Mouse (Mus musculus): ENCODE measurements around the gene Chmp6.

The Chmp6 gene

DNA sequence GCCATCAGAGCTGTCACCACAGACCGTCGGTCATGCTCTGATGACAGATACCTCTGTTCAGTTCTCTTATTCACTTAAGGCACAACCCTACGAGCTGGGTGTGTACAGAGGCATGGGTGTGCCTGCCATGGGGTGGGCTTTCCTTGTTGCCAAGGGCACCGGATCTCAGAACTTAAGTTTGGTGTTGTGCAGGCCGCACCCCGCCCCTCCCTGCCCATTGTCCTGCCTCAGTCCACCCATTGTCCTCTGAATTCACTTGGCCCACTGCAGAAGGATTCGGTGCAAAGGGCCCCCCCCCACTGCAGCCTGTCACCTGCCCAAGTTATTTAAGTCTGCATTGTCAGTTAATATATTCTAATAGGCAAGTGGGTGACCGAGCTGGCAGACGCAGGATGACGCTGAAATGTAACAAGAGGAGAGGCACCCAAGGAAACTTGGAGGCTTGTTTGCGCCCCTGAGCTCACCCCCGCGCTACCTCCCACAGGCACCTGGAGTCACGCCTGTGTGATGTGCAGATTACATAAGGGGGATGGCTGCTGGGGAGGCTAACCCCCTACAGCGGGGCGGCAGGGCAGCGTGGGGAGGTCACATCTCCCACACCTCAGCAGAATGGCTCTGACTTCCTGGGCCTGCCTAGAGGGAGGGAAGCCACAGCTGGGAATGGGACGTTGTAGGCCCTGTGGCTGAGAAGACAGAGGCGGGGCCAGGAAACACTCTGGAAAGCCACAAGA is 24.7 kb downstream of the Chmp6 start:
- no peak for DNase-seq (ENCODE audit: low read depth)

DNA sequence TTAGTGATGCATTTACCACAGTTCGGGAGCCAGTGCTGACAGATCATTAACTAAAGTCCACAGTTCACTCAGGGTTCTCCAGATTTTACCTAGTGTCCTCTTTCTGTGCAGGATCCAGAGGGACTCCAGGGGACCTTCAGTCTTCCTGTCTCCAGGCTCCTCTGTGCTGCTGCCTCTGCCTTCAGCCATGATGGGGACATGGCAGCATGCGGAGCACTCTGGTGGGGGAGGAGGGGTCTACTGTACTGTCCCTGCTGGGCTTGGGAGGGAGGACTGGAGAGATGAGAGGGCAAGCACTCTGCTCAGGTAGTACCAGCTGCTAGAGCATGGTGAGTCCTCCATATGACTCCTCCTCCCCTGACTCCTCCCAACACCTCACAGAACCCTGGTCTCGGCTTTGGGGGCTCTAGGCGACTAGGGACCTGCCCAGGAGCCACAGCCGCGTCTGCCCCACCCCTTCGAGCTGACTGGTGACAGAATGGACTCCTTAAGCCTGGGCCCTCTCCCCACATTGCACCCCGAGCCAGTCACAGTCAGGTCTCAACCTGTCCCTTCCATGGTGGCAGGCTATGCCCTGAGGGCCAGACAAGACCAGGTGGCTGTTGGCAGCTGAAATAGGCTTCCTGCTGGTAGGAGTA is 26.0 kb downstream of the Chmp6 start:
- DNase-seq (ENCODE audit: low read depth) = no peak

DNA sequence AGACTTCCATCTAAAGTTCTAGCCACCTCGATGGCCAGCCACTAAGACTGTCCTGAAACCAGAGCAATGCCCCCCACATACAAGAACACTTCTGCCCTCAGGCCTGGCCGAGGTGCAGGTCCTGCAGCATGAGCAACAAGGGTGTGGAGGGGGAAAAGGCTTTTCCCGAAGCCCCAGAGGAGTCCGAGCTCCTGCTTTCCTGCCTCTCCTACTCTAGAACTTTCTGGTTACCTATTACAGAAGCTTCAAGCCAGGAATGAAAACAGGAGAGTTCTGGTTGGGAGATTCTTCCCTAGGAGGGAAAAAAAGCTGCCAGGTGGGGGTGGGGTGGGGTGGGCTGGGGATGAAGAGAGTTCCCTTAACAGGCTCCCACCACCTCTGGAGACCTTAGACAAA is 26.5 kb downstream of the Chmp6 start:
- no peak for DNase-seq (ENCODE audit: low read depth)

DNA sequence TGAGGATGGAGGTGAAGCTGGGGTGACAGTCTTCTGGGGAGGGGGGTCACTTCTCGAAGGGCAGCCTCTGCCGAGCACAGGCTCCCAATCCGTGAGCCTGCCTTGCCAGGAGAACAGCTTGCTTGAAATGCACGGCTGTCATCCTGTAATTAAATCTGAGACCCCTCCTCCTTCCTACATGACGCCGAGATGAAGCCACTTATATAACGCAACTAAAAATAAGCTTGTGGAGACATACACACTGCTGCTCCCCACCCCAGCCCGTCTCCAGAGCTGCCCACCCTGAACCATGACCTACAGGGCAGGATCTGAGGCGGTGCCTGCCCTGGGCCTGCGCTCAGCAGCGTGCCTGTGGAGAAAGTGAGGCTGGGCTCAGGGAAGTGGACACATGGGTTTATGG is 26.9 kb downstream of the Chmp6 start:
- DNase-seq (ENCODE audit: low read depth) = no peak

DNA sequence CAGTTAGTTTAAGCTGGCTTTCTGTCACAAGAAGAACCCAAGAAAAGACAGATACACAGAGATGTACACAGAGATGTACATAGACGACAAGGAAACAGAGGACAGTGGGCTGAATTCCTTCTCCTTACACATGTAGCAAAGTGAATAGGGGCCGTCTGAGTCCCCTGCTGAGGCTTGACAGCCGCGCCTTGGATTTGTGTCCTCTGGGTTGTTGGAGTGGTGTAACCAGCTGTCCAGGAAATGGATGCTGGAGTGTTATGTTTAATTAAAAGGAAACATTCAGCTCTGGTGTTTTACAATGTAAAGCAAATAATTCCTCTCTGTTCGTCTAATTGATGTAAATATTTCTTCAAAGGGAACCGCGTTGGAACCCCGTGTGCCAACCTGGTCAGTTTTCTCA is 28.6 kb downstream of the Chmp6 start:
- DNase-seq (ENCODE audit: low read depth) = no peak

DNA sequence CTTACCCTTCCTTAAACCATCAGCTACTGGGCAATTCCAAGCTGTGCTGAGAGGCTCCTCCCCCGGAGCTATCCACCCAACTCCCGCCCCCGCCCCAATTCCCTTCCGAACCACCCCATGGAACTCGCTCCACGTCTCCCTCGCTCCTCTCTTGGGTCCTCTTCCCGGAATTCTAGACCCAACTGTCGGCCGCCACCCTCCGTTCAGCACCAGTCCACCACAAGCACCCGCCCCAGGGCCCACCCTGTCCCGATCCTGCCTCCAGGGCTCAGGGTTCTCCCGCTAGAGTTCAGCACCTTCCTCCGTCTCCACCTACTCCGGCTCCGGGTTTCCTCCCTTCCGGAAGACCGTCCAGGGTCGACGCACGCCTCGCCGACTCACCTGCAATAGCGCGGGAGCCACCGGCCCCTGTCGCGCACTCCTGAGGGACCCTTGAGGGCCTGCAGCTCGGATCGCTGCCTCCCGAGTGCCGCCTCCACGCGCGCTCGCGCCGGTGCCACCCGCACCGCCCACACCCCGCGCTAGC is 29.0 kb downstream of the Chmp6 start:
- DNase-seq (ENCODE audit: low read depth) = no peak

DNA sequence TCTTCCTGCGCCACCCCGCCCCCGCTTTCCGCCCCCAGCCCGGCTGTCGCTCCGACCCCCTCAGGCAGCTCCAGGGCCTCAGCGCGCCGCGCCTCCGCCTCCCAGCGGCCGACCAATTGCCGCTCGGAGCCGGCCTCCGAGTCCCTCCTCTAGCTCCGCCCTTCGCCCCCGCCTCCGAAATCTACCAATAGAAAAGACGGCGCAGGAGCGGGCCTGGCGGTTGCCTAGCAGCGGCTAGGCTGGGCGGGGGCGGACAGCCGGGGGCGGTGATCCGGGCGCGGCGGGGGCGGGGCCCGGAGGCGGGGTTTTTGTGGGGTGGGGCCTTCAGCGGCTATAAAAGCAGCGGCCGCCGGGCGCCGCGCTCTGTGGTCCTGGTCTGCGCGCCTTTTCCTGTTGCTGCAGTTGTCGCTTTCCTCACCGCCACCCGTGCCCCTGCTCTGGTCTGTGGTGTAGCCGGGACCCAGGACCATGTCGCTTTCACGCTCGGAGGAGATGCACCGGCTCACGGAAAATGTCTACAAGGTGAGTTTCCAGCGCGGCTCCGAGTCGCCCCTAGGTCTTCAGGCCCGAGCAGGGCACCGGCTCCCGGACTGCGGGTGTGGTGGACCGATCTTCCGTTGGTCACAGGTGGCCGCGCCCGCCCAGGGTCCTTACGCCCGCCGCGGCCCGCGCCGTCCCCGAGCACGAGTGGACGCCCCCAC is 29.6 kb downstream of the Chmp6 start, which contains the start of gene Baiap2:
Baiap2 (plus strand) TSS at position 37 of the 701 bp plus-strand sequence.
- DNase-seq (ENCODE audit: low read depth) = peak; percentile 98

DNA sequence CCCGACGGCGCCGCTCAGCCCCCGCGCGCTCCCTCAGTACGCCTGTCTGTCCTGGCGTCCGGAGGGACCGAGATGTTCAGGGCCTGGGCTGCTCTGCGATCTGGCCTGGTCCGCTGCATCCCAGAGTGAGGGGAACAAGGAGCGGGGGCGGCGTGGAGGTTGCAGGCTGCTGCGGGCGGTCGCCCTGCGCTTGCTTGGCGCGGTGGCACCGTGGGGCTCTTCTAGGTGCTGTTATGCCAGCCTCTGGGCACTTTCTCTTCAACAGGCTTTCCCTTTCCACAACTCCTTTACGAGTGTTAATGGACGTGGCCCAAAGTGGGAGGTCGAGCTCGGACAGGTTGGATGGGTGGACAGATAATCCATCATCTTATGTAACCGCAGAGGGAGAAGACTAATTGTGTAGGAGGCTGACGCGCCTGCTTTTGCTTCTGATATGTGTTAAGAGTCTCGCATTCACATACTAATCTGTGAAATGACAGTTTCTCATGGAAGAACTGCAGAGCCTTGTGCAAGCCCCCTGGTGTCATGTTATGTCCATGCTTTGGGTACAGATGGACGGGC is 30.3 kb downstream of the Chmp6 start:
- DNase-seq (ENCODE audit: low read depth) = peak; percentile 65

DNA sequence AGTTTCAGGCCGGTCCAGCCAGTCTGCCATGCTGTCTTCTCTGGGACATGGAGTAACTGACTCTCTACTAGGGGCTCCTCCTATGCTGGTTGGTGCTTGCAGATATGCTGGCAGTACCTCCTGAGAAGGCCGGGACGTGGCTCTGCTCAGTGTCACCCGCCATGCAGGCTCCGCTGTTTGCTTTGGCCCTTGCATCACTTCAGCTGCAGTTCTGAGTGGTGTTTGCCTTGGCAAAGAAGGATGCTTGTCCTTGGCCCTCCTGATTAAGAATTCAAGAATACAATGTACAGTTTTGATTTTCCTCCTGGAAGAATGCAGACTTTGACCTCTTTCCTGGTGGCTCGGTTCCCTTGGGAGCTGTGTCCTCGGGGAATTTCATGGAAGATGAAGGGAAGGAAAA is 32.1 kb downstream of the Chmp6 start:
- DNase-seq (ENCODE audit: low read depth) = no peak

DNA sequence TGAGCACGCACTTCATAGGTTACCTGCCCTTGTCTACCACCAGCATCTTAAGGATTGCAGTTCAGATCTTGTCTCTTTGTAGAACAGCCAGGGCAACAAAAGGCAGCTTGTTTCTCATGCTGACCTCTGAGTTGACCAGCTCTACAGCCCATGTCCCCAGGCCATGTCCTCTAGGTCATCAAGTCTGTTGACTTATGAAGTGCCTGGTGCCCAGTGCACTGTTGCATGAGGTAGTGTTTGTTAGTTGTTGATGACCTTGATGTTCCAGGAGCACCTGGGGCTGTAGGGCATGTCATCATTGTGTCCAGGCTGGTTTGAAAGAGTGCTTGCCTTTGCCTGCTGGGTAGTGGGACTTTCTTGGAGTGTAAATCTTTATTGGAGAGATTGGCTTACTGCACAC is 34.2 kb downstream of the Chmp6 start:
- no peak for DNase-seq (ENCODE audit: low read depth)

DNA sequence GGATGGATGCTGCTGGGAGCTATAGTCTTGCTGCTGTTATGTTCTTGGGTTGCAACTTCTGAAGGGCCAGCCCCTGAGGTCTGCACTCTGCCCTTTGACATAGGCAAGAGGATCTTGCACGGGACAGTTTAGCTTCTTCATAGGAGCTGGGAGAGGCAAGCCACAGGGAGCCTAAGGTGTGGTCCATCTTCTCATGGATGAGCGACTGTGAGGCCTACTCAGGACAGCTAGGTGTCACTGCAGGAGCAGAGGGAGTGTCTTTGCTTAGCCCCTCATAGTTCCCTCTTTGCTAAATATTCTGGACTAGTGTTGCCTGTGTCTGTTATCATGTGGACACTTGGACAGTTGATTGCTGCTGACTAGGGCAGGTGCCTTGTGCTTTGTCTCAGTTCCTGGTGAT is 34.7 kb downstream of the Chmp6 start:
- no peak for DNase-seq (ENCODE audit: low read depth)

DNA sequence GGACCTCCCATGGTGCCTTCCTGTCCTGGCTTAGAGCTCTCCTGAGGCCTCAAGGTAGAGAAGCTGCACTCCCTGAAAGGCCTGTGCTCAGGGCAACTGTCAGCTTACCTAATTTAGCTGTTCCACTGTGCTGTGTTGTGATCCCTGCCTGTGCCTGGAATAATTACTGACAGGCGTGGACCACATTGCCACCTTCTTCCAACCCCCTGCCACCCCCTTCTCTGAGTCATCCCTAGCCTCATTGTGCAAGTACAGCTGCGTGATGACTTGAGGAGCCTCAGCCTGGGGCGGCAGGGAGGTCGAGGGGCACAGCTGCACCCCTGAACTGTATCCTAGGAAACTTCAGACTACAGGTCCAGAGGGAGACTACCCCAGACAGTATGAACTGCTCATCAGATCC is 35.1 kb downstream of the Chmp6 start:
- no peak for DNase-seq (ENCODE audit: low read depth)

DNA sequence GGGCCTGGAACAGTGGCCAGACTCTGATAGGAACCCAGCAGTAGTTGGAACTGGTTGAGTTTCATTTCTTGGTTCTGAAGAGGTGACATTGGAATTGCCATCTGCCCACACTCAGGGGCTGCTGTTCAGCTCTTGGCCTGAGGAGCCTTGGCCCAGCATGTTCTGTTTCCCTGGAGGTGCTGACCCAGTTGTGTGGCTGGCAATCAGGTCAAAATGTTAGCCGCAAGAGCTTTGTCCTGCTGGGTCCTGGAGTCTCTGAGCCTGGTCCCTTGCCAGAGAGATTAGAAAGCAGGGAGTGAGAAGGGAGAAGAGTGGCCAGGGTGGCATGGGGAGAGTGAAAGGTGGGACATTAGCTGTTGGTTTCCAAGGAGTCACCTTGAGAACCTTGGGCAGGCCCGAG is 35.6 kb downstream of the Chmp6 start:
- DNase-seq (ENCODE audit: low read depth) = no peak

DNA sequence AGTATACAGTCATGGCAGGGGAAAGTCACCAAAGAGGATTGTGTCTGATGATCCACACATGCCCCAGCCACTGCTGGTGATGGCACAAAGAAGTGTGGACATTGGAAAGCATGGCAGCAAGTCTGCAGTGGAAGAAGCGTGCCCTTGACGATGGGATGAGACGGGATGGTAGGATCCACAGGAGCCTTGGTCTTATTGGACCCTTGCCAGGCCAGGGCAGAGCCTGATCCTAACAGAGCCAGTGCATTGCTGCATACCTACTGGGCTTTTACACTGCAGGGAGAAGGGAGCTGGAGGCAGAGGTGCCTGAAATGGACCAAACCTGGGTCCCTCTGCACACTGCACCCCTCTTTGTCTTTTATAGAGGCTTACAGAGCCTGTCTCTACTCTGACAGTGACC is 37.3 kb downstream of the Chmp6 start:
- DNase-seq (ENCODE audit: low read depth) = no peak

DNA sequence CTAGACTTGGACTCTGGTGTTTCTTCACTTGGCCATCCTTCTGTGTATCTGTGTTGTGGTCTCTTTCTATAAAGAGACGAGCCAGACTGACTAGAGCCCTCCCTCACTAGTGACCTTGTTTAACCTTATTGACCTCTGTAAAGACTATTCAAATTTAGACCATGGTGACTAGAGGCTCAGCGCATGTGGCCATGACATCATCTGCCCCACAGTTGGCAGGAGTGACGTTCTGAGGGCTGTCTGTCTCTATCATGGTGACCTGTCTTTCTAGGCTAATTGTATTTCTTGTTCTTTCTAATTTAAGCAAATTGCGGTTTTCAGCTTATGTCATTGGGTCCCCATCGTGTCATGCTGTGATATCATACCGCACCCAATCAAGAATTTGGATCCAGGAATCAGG is 38.1 kb downstream of the Chmp6 start:
- no peak for DNase-seq (ENCODE audit: low read depth)

DNA sequence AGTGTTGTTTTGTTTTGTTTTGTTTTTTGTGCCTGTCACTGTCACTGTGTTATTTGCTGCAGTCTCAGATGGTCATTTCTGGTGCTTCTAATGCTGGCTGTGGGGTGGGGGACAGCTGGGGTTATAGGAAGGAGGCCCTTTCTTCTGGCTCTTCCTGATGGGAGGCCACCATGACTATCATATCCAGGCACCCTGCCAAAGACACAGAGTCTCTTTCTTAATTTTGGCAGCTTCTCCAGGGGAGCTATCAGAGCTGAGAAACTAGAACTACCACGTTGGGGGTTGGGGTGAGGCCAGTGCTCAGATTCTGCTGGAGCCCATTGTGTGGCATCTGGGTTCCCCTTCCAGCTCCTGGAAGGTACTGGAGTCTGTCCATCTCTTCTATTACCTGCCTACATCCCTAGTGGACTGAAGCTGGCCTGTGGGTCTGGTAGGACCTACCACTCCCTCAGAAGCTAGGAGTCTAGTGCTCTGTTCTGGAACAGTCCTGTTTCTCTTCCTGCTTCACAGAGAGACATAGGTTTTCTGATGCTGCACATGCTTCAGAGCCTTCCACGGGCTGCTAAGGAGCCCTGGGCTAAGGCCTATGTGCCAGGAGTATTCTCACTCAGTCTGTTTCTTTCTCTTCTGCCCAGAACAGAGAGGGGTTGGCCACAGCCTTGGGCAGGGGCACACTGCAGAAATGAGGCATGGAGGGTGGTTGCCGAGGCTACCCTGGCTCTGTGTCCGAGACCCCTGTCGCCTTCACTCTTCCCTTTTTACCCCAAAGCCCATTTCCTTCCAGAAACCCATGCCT is 39.4 kb downstream of the Chmp6 start:
- no peak for DNase-seq (ENCODE audit: low read depth)

DNA sequence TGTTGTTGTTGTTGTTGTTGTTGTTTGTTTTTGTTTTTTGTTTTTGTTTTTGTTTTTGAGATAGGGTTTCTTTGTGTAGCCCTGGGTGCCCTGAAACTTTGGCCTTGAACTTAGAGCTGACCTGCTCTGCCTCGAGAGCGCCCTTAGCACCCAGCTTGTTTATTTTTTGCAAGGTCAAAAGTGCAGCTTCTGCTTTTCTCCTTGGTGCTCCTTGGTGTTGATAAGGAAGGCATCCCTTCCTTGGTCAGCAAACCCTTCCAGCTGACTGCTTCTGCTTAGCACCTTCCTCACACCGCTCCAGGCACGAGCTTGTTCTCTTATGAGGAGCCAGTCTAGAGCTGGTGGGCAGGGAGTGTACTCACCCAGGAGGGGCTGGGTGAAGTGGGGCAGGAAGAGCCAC is 41.0 kb downstream of the Chmp6 start:
- DNase-seq (ENCODE audit: low read depth) = no peak

DNA sequence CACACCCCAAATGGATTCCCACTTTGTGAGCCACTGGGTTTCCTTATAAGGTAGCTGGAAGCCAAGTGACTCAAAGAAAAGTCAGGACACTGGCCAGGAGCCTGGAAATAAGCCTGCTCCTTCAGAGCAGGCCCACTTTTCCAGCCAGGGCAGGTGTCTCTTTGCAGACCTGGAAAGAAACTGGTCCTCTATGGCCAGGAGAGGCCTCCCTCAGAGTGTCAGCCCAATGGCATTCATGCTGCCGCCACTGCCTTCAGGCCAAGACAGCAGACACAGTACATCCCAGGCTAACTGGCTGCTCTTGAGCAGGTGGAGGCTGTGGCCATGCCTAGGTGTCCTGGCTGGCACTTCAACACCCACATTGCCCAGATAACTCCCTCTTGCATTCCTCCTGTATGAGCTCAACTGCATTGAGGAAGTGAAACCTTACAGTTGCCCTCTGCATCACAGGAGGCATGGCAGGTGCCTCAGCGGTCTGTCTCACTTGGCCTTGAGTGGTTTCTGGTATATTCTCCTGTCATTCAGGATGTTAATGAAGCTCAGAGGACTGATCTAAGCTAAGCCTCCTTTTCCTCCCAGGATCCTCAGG is 41.6 kb downstream of the Chmp6 start:
- no peak for DNase-seq (ENCODE audit: low read depth)

DNA sequence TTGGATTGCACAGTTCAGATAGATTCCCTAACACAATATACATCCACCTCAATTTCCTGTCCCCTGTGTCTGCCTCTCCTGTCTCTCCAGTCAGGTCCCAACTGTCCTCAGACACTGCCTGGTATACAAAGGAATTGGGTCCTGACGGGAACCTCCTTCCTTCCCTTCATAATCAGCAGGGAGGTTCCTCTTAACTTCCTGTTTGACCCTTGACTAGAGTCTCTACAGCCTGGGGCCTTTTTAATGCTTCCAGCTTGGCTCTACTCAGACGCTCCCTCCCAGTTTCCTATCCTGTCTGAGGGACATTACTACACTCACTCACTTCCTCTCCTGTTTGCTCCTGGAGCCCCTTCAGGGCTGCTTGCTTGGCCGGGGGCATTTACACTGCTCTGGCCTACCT is 42.2 kb downstream of the Chmp6 start:
- DNase-seq (ENCODE audit: low read depth) = no peak

DNA sequence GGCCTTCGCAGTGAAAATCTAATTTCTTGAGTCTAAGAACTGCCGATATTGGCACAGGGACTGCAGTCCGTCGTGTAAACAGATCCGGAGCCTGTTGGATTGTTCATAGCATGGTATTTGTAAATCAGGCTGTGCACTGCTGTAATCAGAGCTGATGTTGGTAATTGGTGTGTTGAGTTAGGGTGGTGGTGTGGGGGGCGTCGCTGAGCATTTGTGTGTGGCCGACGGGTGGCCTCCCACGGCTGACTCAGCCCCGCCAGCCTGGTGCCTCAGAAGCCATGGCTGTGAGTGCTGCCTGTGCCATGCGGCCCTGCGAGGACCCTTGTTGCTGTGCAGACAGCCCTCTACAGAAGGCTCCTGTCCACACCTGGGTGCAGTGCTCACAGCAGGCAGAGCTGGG is 43.3 kb downstream of the Chmp6 start:
- DNase-seq (ENCODE audit: low read depth) = no peak

DNA sequence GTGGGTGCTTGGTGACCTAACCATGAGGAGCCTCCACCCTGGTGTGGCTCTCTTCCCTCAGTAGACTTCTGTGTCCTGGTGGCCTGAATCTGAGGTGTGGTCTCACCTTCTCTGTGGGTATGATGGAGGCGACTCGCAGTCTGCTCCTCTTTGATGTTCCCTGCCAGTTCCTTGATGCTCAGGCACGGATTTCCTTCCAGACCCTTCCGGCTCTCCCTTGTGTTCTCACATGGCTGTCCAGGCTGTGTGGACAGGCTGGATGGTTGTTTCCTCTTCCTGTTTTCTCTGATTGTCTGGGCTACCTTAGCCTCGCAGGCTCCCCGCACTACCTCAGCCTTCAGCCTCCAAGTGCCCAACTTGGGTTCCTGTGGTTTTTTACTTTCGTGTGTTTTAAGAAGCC is 45.6 kb downstream of the Chmp6 start:
- no peak for DNase-seq (ENCODE audit: low read depth)

DNA sequence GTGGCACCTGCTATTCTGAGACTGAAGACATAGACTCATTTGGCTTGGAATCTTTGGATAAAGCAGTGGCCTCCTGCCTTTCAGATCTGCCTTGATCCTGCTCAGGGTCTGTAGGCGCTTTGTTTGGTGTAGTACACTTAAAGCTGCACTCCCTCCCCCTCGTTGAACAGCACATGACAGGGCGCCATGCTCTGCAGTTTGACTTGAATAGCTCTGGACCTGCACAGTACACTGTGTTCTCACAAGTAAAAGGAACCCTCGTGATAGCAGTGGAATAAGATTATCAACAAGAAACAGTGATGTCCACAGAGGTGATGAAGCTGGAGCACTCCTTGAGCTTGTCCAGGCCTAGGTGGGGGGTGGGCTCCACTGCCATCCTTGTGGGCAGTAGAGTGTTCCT is 46.5 kb downstream of the Chmp6 start:
- no peak for DNase-seq (ENCODE audit: low read depth)
